Mouse (Mus musculus) lung, postnatal 0 days (tissue): Measurements from ENCODE around the gene Schip1. TPM values are rescaled to one million over a fixed set of nuclear protein-coding genes. Genes with fewer than 3 reads are reported as not detected.

Source experiments
- ATAC-seq: fragments of 200-750 bp; cut with Nextera tagmentation; 2 replicates; pipeline ENCODE4 v1.8.0; 2017; ENCODE audit warnings: moderate library complexity
- DNase-seq: peaks from one replicate; pipeline ENCODE4 v3.0.0-alpha.2; 2016; ENCODE audit warnings: low spot score
- H3K27ac ChIP-seq: fragments of 300-500 bp; sonication (generic); 2 replicates; pipeline ENCODE4 v1.5.1; 2014; ENCODE audit warnings: antibody characterized with exemption, mild to moderate bottlenecking, low read length, mixed read lengths
- H3K27me3 ChIP-seq: fragments of 300-500 bp; sonication (generic); replicated peaks from 2 replicates; pipeline ENCODE4 v1.6.1; 2014; ENCODE audit warnings: low read length, mixed read lengths; ENCODE audit not compliant: insufficient read depth
- H3K36me3 ChIP-seq: fragments of 300-500 bp; sonication (generic); 2 replicates; pipeline ENCODE4 v1.6.1; 2014; ENCODE audit warnings: low read length, mixed read lengths; ENCODE audit not compliant: insufficient read depth
- H3K4me1 ChIP-seq: fragments of 300-500 bp; sonication (generic); 2 replicates; pipeline ENCODE4 v1.6.1; 2014; ENCODE audit warnings: antibody characterized with exemption, low read depth, low read length, mixed read lengths; ENCODE audit not compliant: insufficient read depth
- H3K4me2 ChIP-seq: fragments of 300-500 bp; sonication (generic); replicated peaks from 2 replicates; pipeline ENCODE4 v1.6.1; 2014; ENCODE audit warnings: low read depth, mild to moderate bottlenecking, low read length, moderate library complexity, mixed read lengths
- H3K4me3 ChIP-seq: fragments of 300-500 bp; sonication (generic); 2 replicates; pipeline ENCODE4 v1.5.1; 2014; ENCODE audit warnings: low read depth, low read length
- H3K9ac ChIP-seq: fragments of 300-500 bp; sonication (generic); replicated peaks from 2 replicates; pipeline ENCODE4 v1.6.1; 2014; ENCODE audit warnings: low read depth, mild to moderate bottlenecking
- H3K9me3 ChIP-seq: fragments of 300-500 bp; sonication (generic); 2 replicates; pipeline ENCODE4 v1.6.1; 2016; ENCODE audit warnings: low read length, mixed read lengths
- CTCF ChIP-seq: IDR thresholded peaks from 2 replicates; pipeline ENCODE4 v1.5.1; 2016; ENCODE audit warnings: antibody characterized with exemption, mild to moderate bottlenecking
- EP300 ChIP-seq: IDR thresholded peaks from 2 replicates; pipeline ENCODE4 v1.6.1; 2016; ENCODE audit warnings: antibody characterized with exemption, mild to moderate bottlenecking, control low read depth
- WGBS: fragments of 180-500 bp; shearing (Covaris S2); extraction: QIAGEN DNeasy Blood & Tissue Kit; methylation state at CpG from one replicate; pipeline ENCODE4 v1.1.7; 2014; 5-methylcytosine and 5-hydroxymethylcytosine counted together
- polyA plus RNA-seq: library from polyadenylated mRNA; unstranded; fragments of >200 nt; fragmentation: Nextera tagmentation; extraction: Ambion mirVana; gene quantifications from 2 replicates; pipeline ENCODE4 v1.2.1, GENCODE M21; 2015

Gene Schip1
- polyA plus RNA-seq, 1 experiment from 2014 or later, result 52.2 TPM

GRCm38 (mm10) chr3:68403343-68403742, 338.7 kb downstream of the Schip1 start:
- Histone ChIP-seq H3K9ac (no peak overlapping the region), H3K9me3 (no peaks in the 10 kb centered on the region), H3K36me3 (no peaks in the 10 kb centered on the region), H3K27ac (no peak overlapping the region), H3K4me2 (no peak overlapping the region), H3K4me1 (no peaks in the 10 kb centered on the region), H3K27me3 (no peaks in the 10 kb centered on the region), H3K4me3 (no peak overlapping the region)
- TF ChIP-seq EP300, result no peak
- TF ChIP-seq CTCF, result no peak
- 88% methylated on average over 4 of the region's 4 CpGs for WGBS
- DNase-seq (no peak), ATAC-seq (no peak)

- whole genome bisulfite sequencing, result 49% methylated on average over 2 of the region's 2 CpGs
- Histone ChIP-seq H3K27ac (no peak overlapping the region), H3K4me1 (no peaks in the 10 kb centered on the region), H3K4me2 (no peak overlapping the region), H3K36me3 (no peaks in the 10 kb centered on the region), H3K4me3 (no peak overlapping the region), H3K9ac (no peak overlapping the region), H3K27me3 (no peaks in the 10 kb centered on the region), H3K9me3 (no peaks in the 10 kb centered on the region)
- no peak for DNase-seq
- TF ChIP-seq CTCF (no peak), EP300 (no peak)
- ATAC-seq, result no peak
Observed at GRCm38 (mm10) chr3:68403783-68404217, 339.2 kb downstream of the Schip1 start.

DNA sequence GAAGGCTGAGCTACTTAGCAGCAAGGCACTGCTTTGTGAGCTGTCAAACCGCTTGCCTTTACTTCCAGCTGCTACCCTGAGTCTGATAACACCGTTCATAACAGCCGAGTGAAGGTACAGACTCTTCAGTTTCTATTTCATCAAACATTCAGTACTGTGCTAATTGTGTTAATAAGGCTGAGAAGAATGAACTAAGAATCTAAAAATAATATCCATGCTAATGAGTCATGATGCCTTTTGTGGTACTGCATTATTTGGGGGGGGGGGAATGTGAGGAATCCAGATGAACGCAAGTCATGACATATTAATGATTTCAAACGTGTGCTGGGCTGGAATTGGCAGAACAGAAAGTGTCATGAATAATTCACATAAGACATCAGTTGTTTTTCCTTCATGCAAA, 341.1 kb downstream of the Schip1 start:
- H3K4me2 ChIP-seq, result no peak overlapping the region
- H3K36me3 ChIP-seq, result no peaks in the 10 kb centered on the region
- no peaks in the 10 kb centered on the region for H3K4me1 ChIP-seq
- H3K9me3 ChIP-seq, result no peaks in the 10 kb centered on the region
- 62% methylated on average over 5 of the region's 5 CpGs for WGBS
- no peaks in the 10 kb centered on the region for H3K27me3 ChIP-seq
- ATAC-seq (no peak), DNase-seq (no peak)
- TF ChIP-seq CTCF (no peak), EP300 (no peak)
- no peak overlapping the region for H3K4me3 ChIP-seq
- H3K9ac ChIP-seq, result no peak overlapping the region
- H3K27ac ChIP-seq, result no peak overlapping the region

GRCm38 (mm10) chr3:68412262-68412661, 347.7 kb downstream of the Schip1 start:
- no peaks in the 10 kb centered on the region for H3K27me3 ChIP-seq
- no peaks in the 10 kb centered on the region for H3K36me3 ChIP-seq
- H3K4me2 ChIP-seq, result no peak overlapping the region
- no peaks in the 10 kb centered on the region for H3K9me3 ChIP-seq
- no peak overlapping the region for H3K4me3 ChIP-seq
- ATAC-seq (no peak), DNase-seq (no peak)
- H3K4me1 ChIP-seq, result no peaks in the 10 kb centered on the region
- TF ChIP-seq CTCF (no peak), EP300 (no peak)
- H3K27ac ChIP-seq, result no peak overlapping the region
- WGBS, result 51% methylated on average over 3 of the region's 3 CpGs
- H3K9ac ChIP-seq, result no peak overlapping the region

DNA sequence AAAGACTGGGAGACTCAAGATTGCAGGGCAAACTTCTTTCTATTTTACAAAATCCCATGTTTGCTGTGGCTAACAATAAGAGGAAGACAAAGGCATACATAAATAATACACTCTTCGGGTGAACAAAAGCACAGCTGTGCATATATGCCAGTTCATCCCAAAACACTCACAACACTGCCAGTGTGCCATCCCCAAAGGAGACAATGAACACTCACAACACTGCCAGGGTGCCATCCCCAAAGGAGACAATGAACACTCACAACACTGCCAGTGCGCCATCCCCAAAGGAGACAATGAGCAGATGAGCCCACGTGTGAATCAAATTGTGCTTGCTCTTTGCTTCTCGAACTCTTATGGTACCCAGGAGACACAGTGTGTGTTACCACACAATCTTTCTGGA, 355.2 kb downstream of the Schip1 start:
- Histone ChIP-seq H3K4me1 (no peaks in the 10 kb centered on the region), H3K4me3 (no peak overlapping the region), H3K9ac (no peak overlapping the region), H3K27me3 (no peaks in the 10 kb centered on the region), H3K4me2 (no peak overlapping the region), H3K36me3 (no peaks in the 10 kb centered on the region), H3K27ac (no peak overlapping the region), H3K9me3 (no peaks in the 10 kb centered on the region)
- no peak for TF ChIP-seq CTCF
- no peak for TF ChIP-seq EP300
- WGBS, result 86% methylated on average over 4 of the region's 4 CpGs
- DNase-seq (no peak), ATAC-seq (no peak)

DNA sequence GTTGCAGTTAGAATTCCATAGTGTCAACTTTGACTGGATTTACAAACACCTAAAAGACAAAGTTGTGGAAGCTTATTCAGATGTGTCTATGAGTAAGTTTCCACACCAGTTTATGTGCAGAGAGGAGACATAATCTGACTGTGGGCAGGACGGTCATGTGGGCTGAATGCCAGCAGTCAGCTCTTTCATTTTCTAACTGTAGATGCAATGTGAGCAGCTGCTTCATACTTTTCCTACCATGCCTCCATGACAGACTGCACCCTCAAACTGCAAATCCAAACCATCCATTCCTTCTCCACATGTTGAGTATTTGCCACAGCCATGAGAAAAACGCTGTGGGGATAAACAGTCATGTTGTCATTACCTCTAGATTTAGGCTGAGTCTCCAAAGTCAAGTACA, 356.3 kb downstream of the Schip1 start:
- ATAC-seq (no peak), DNase-seq (peak; percentile 56)
- H3K9me3 ChIP-seq, result no peaks in the 10 kb centered on the region
- no peak overlapping the region for H3K27ac ChIP-seq
- no peaks in the 10 kb centered on the region for H3K27me3 ChIP-seq
- H3K4me2 ChIP-seq, result no peak overlapping the region
- H3K9ac ChIP-seq, result no peak overlapping the region
- no peaks in the 10 kb centered on the region for H3K4me1 ChIP-seq
- no peak for TF ChIP-seq EP300
- TF ChIP-seq CTCF, result no peak
- WGBS, result 55% methylated on average over 2 of the region's 2 CpGs
- no peak overlapping the region for H3K4me3 ChIP-seq
- no peaks in the 10 kb centered on the region for H3K36me3 ChIP-seq

DNA sequence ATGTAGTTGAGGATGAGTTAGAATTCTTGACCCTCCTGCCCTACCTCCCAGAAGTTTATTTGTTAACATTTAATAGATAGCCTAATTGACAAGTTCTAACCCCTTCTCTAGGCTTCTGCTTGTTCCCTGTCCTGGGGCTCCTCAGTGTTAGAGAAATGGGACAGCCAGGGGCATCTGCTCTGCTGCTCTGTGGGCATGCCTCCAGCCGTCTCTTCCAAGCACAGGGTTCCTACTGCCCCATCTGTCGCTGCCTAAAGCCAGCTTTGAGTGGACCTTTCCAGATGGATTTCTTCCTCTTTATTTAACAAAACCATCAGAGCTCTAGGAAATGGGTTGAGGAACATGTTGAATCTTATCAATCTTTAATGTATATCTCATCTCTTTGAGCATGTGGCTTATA, 357.2 kb downstream of the Schip1 start:
- TF ChIP-seq CTCF (no peak), EP300 (no peak)
- ATAC-seq (no peak), DNase-seq (no peak)
- no peak overlapping the region for H3K9ac ChIP-seq
- no peaks in the 10 kb centered on the region for H3K27me3 ChIP-seq
- no peaks in the 10 kb centered on the region for H3K36me3 ChIP-seq
- 73% methylated on average over 2 of the region's 2 CpGs for WGBS
- H3K27ac ChIP-seq, result no peak overlapping the region
- H3K9me3 ChIP-seq, result no peaks in the 10 kb centered on the region
- H3K4me1 ChIP-seq, result no peaks in the 10 kb centered on the region
- no peak overlapping the region for H3K4me2 ChIP-seq
- no peak overlapping the region for H3K4me3 ChIP-seq
